Mouse (Mus musculus) cerebellum, adult 2 months (tissue): ENCODE data around the gene Gsx1.

Experiments used
- CTCF ChIP-seq: fragments of 200-500 bp; IDR thresholded peaks from 2 replicates; pipeline ENCODE4 v1.5.1; 2011; ENCODE audit warnings: low read depth, mild to moderate bottlenecking, control low read depth, low read length, moderate library complexity, borderline replicate concordance; ENCODE audit not compliant: insufficient read depth
- POLR2A ChIP-seq: fragments of 200-500 bp; IDR thresholded peaks from 2 replicates; pipeline ENCODE4 v1.6.1; 2011; ENCODE audit warnings: low read length, control low read depth, borderline replicate concordance; ENCODE audit not compliant: insufficient read depth

DNA sequence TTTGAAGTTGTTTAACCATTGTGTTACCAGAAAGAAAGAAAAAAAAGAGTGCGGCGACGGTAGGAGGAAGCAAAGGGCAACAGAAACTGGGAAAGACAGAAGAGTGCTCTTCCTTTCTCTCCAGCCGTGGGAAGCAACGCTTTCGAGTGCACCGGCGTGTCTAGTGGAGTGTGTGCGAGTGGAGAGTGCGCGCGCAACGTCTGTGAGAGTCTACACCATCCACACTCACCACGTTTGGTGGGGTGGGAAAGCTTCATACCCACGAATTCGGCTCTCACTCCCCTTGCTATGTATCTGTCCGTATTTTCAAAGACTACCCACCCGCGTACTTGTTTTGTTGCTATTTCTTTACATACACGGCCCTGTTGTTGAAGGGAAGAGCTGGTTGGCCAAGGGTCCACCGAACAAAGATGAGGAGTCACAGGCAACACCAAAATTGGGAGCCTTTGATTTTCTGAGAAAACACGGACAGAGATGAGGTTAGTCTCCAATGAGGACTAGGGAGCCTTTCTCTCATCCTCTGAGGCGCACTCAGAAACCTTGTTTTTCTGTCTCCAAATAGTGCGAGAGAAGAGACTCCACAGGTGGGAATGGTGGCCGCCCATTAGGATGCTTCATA is 835 bp upstream of the Gsx1 start:
- TF ChIP-seq POLR2A (no peak), CTCF (no peak)
